Mouse (Mus musculus) kidney, embryonic 15.5 days (tissue): ENCODE data around the gene Adgrg2. TPM values are rescaled to one million over a fixed set of nuclear protein-coding genes. Genes with fewer than 3 reads are reported as not detected.

Experiments used
- ATAC-seq: fragments of 200-750 bp; cut with Nextera tagmentation; replicated peaks from 2 replicates; pipeline ENCODE4 v1.8.0; 2017; ENCODE audit warnings: moderate TSS enrichment; ENCODE audit not compliant: low FRiP score
- H3K27ac ChIP-seq: fragments of 300-500 bp; sonication (generic); 2 replicates; pipeline ENCODE4 v1.5.1; 2015; ENCODE audit warnings: mild to moderate bottlenecking, inconsistent platforms
- H3K27me3 ChIP-seq: fragments of 300-500 bp; sonication (generic); 2 replicates; pipeline ENCODE4 v1.6.1; 2015; ENCODE audit warnings: inconsistent platforms
- H3K36me3 ChIP-seq: fragments of 300-500 bp; sonication (generic); 2 replicates; pipeline ENCODE4 v1.6.1; 2015; ENCODE audit warnings: inconsistent platforms
- H3K4me1 ChIP-seq: fragments of 300-500 bp; sonication (generic); 2 replicates; pipeline ENCODE4 v1.6.1; 2015; ENCODE audit warnings: inconsistent platforms
- H3K4me2 ChIP-seq: fragments of 300-500 bp; sonication (generic); 2 replicates; pipeline ENCODE4 v1.6.1; 2015; ENCODE audit warnings: moderate library complexity, mild to moderate bottlenecking, inconsistent platforms
- H3K4me3 ChIP-seq: fragments of 300-500 bp; sonication (generic); replicated peaks from 2 replicates; pipeline ENCODE4 v1.5.1; 2015; ENCODE audit warnings: mild to moderate bottlenecking, inconsistent platforms
- H3K9ac ChIP-seq: fragments of 300-500 bp; sonication (generic); 2 replicates; pipeline ENCODE4 v1.6.1; 2015; ENCODE audit warnings: mild to moderate bottlenecking, inconsistent platforms
- H3K9me3 ChIP-seq: fragments of 300-500 bp; sonication (generic); replicated peaks from 2 replicates; pipeline ENCODE4 v1.6.1; 2016; ENCODE audit warnings: inconsistent platforms
- WGBS: fragments of 180-500 bp; shearing (Covaris S2); methylation state at CpG from one replicate; pipeline ENCODE4 v1.1.7; 2015; ENCODE audit warnings: mixed read lengths; 5-methylcytosine and 5-hydroxymethylcytosine counted together
- polyA plus RNA-seq: library from polyadenylated mRNA; unstranded; fragments of >200 nt; fragmentation: Nextera tagmentation; extraction: Ambion mirVana; gene quantifications from 2 replicates; pipeline ENCODE4 v1.2.1, GENCODE M21; 2015

The Adgrg2 gene
- polyA plus RNA-seq, 1 experiment from 2014 or later, result 1.9 TPM

DNA sequence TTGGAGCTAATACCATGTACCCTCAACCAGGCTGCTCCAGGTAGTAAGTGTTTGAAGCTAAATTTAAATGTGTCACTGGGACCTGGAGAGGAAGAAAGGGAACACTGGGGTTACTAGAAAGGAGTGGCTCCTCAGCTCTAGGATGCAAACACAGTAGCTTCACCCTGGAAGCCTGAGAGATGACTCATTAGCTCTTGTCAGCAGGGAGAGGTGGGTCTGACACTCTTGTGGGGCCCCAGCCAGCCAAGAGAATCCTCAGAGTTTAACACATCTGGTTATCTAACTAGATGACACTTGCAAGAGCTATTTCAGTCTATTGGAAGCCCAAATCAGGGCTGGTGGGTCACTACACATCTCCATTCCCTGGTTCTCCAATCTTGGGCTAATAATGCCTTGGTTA lies 50.8 kb downstream of the Adgrg2 start:
- no peak for ATAC-seq
- H3K4me1 ChIP-seq, result no peaks in the 10 kb centered on the region

DNA sequence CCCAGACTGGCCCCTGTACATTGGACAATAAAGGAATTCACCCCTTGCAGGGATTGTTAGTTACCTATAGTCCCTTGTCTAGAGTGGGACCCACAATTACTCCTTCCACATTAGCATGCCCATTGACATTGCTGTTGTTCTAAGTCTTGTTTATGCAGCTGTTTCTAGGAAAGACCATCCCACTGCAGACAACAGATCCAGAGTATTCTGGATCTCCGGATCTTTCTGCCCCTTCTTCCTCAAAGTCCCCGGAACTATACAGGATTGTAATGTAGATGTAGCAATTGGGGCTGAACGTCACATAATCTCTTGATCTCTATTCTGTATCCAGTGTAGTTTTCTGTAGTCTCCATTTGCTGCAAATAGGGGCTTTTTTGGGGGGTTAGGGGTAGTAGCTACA lies 57.9 kb downstream of the Adgrg2 start:
- Histone ChIP-seq H3K4me1 (no peaks in the 10 kb centered on the region), H3K4me2 (no peak overlapping the region), H3K4me3 (no peak overlapping the region), H3K27ac (no peak overlapping the region), H3K9ac (no peak overlapping the region), H3K36me3 (no peaks in the 10 kb centered on the region), H3K9me3 (no peaks in the 10 kb centered on the region), H3K27me3 (peaks cover 36% of the 10 kb centered on the region)
- 82% methylated on average over 3 of the region's 3 CpGs for WGBS
- ATAC-seq, result no peak

More for the DNA sequence above, 50.8 kb downstream of the Adgrg2 start:
- peaks cover 43% of the 10 kb centered on the region for H3K27me3 ChIP-seq
- no peaks in the 10 kb centered on the region for H3K9me3 ChIP-seq
- no peaks in the 10 kb centered on the region for H3K36me3 ChIP-seq
- no peak overlapping the region for H3K4me3 ChIP-seq
- no peak overlapping the region for H3K4me2 ChIP-seq
- no peak overlapping the region for H3K9ac ChIP-seq
- no peak overlapping the region for H3K27ac ChIP-seq

DNA sequence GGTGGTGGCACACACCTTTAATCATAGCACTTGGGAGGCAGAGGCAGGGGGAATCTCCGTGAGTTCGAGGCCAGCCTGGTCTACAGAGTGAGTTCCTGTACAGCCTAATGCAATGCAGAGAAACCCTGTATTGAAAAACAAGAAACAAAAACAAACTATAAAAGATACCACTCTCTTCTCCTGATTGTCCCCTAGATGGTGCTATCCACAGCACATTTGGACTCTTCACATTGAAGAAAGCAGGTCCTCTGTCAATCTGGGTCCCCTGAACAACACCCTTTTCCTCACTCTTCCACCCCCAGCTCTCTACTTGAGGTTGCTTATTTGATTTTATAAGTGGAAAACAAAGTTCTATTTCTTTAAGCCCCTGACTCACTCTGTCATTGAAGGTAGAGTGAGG lies 58.9 kb downstream of the Adgrg2 start:
- Histone ChIP-seq H3K4me1 (no peaks in the 10 kb centered on the region), H3K27ac (no peak overlapping the region), H3K9me3 (no peaks in the 10 kb centered on the region), H3K27me3 (peaks cover 40% of the 10 kb centered on the region), H3K36me3 (no peaks in the 10 kb centered on the region), H3K4me2 (no peak overlapping the region), H3K9ac (no peak overlapping the region), H3K4me3 (no peak overlapping the region)
- 79% methylated on average over 2 of the region's 2 CpGs for WGBS
- no peak for ATAC-seq

DNA sequence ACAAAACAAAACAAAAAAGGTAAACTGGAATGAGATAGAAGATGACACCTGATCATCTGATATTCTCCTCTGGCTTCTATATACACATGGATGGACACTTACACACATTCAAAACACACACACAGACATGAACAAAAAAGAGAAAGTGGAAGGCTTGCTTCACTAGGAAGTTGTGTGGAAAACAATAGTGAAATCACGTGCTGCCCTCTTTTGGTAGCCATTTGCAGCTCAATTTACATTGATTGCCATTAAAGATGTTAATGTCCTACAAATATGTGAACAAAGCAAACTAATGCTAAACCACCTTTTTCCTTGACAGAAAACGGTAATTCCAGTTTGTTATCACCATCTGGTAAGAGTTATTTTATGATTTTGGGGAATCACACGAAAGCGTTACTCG lies 65.2 kb downstream of the Adgrg2 start:
- ATAC-seq, result no peak
- Histone ChIP-seq H3K27ac (no peak overlapping the region), H3K4me2 (no peak overlapping the region), H3K9ac (no peak overlapping the region), H3K27me3 (peaks cover 37% of the 10 kb centered on the region), H3K4me1 (no peaks in the 10 kb centered on the region), H3K4me3 (no peak overlapping the region), H3K36me3 (no peaks in the 10 kb centered on the region), H3K9me3 (no peaks in the 10 kb centered on the region)
- 73% methylated on average over 5 of the region's 5 CpGs for WGBS

DNA sequence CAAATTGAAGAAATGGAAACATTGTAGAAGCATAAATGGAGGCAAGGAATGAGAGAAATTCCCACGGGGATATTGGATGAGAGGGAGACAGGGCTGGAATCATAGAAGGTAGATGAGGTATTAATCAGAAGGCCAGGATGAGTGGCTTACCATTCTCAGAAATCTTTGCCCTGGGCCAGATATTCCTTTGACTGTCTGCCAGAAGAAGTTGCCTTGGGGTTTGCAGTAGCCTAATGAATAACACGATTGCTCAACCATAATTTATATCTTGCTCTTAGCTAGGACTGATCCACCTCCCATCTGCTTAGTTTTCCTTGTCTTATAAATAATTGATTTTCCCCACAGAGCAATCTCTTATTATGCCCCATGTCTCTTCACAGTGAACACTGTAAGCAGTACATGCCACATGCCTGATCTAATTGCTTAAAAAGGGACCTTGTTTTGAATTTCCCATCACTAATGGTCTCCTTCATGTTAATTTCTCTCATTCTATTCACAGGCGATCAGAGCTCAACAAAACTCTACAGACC lies 80.8 kb downstream of the Adgrg2 start:
- no peak for ATAC-seq
- no peak overlapping the region for H3K4me3 ChIP-seq
- 83% methylated on average over 3 of the region's 3 CpGs for WGBS
- H3K4me1 ChIP-seq, result no peaks in the 10 kb centered on the region
- H3K27me3 ChIP-seq, result peaks cover 16% of the 10 kb centered on the region
- H3K27ac ChIP-seq, result no peak overlapping the region
- no peak overlapping the region for H3K9ac ChIP-seq
- no peaks in the 10 kb centered on the region for H3K9me3 ChIP-seq
- no peak overlapping the region for H3K4me2 ChIP-seq
- no peaks in the 10 kb centered on the region for H3K36me3 ChIP-seq

DNA sequence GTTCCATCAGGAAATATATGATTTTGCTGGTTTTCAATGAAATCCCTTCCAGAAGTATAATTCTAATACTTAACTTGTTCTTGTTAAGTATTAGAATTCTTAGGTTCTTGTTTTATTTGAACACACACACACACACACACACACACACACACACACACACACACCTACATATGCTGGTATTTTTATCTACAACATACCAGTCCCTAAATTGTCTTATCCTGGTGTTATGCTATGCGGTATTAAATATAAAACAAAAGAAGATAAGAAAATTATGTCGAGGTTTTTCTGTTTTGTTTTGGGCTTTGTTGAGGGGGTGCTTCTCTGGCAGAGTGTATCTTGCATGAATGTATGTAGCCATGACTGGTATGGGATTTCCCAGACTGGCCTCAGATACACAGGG lies 99.3 kb downstream of the Adgrg2 start:
- Histone ChIP-seq H3K36me3 (no peaks in the 10 kb centered on the region), H3K9ac (no peak overlapping the region), H3K9me3 (no peaks in the 10 kb centered on the region), H3K4me3 (no peak overlapping the region), H3K4me1 (no peaks in the 10 kb centered on the region), H3K27me3 (peaks cover 62% of the 10 kb centered on the region), H3K27ac (no peak overlapping the region), H3K4me2 (no peak overlapping the region)
- no peak for ATAC-seq
- 76% methylated on average over 2 of the region's 2 CpGs for WGBS

DNA sequence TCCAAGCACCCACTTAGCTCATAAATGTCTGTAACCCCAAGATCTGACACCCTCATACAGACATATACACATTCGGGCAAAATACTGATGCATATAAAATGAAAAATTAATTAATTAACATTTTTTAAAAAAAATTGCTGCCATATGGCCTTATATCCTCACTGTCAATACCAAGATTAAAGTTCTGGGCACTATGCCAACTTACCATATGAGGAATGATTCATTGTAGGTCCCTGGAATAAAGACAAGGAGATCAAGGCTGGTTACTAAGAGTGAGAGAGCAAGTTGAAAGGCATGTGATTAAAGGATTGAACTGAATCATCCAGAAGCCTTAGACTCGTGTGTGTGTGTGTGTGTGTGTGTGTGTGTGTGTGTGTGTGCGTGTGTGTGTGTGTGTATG lies 103.8 kb downstream of the Adgrg2 start:
- Histone ChIP-seq H3K9me3 (no peaks in the 10 kb centered on the region), H3K4me2 (no peak overlapping the region), H3K27me3 (peaks cover 52% of the 10 kb centered on the region), H3K4me3 (no peak overlapping the region), H3K27ac (no peak overlapping the region), H3K36me3 (no peaks in the 10 kb centered on the region), H3K9ac (no peak overlapping the region), H3K4me1 (no peaks in the 10 kb centered on the region)
- no peak for ATAC-seq
- WGBS, result 60% methylated on average over 3 of the region's 3 CpGs

DNA sequence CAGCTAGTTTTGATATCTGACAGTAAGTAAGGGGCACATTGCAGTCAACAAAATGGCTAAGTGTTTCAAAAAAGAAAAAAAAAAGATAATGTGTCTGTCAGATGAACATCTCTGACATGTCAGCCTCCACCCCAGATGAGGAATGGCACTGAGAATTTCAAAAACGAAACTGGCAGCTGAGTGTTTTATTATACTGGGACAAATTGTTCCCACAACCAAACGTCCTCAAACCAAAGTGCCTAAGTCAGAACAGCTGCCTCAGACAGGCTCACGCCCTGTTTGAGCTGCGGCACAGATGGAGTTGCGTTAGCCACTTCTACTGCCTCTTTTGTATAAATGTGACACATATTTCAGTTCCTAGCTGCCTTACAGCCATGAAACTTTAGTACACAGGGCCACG lies 104.4 kb downstream of the Adgrg2 start:
- Histone ChIP-seq H3K36me3 (no peaks in the 10 kb centered on the region), H3K4me1 (no peaks in the 10 kb centered on the region), H3K27ac (no peak overlapping the region), H3K4me2 (no peak overlapping the region), H3K9ac (no peak overlapping the region), H3K4me3 (no peak overlapping the region), H3K9me3 (no peaks in the 10 kb centered on the region), H3K27me3 (peaks cover 50% of the 10 kb centered on the region)
- 67% methylated on average over 6 of the region's 6 CpGs for WGBS
- no peak for ATAC-seq

DNA sequence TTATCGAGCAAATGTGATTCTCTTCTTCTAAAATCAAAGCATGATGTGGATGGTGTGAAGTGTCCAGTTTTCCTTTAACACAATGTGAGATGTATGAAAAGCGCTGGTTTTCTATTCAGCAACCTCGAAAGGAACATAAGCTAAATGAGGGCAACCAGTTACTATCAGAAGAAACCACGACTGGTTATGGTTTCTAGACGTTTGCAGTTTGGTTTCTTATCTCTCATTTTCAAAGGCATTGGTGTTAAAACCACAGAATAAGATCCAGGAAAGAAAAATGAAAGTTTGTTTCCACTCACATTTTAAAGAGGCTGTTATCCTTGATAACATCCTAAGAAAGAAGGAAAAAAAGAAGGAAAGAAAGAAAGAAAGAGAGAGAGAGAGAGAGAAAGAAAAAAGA lies 106.0 kb downstream of the Adgrg2 start:
- Histone ChIP-seq H3K27me3 (peaks cover 42% of the 10 kb centered on the region), H3K4me1 (no peaks in the 10 kb centered on the region), H3K9ac (no peak overlapping the region), H3K4me3 (no peak overlapping the region), H3K4me2 (no peak overlapping the region), H3K36me3 (no peaks in the 10 kb centered on the region), H3K9me3 (no peaks in the 10 kb centered on the region), H3K27ac (no peak overlapping the region)
- 81% methylated on average over 5 of the region's 5 CpGs for WGBS
- ATAC-seq, result no peak

DNA sequence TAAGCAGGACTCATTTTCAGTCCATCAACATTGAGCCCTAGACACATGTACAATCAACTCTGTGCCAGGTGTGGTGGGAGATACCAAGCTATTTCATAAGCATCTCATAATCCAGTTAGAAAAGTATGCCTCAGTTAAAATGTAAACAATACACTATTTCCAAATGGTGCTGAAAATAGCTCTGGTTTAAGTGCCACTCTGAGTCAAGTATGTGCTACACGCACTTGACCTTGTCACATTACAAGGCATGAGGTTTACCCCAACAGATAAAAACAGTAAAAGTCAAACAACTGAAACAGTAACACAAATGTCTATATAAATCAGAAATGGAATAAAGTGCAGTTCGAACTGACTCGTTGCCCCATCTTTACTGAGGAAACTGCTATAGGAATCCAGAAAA lies 110.6 kb downstream of the Adgrg2 start:
- H3K36me3 ChIP-seq, result no peaks in the 10 kb centered on the region
- peaks cover 38% of the 10 kb centered on the region for H3K27me3 ChIP-seq
- no peak for ATAC-seq
- no peaks in the 10 kb centered on the region for H3K9me3 ChIP-seq
- no peak overlapping the region for H3K4me2 ChIP-seq
- no peak overlapping the region for H3K27ac ChIP-seq
- no peak overlapping the region for H3K4me3 ChIP-seq
- WGBS, result 95% methylated on average over 3 of the region's 3 CpGs
- 0 out of 2 replicates have a peak, but pooled peaks cover 3% of the 10 kb centered on the region for H3K4me1 ChIP-seq
- H3K9ac ChIP-seq, result no peak overlapping the region

DNA sequence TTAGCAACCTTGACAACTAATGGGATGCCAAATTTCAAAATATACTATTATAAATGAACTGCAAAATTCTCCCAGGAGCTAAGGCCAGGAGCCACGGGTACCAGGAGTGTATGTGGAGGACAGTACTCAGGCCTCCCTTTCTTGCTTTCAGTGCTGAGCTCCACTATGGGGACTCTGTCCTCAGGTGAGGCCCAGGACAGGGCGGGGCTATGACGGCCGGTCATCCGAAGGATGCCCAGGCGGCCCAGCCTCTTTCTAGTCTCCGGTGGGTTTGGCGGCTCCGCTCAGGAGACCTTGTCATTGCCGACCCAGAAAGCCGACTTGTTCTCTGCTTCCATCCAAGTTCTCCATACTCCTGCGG lies 111.2 kb downstream of the Adgrg2 start:
- peak; percentile 87 for ATAC-seq
- Histone ChIP-seq H3K9ac (peak overlapping the region; percentile 44), H3K27me3 (peaks cover 34% of the 10 kb centered on the region), H3K9me3 (no peaks in the 10 kb centered on the region), H3K4me2 (peak overlapping the region; percentile 63), H3K36me3 (no peaks in the 10 kb centered on the region), H3K27ac (peak overlapping the region; percentile 94; the same call in 1 of the 2 replicates), H3K4me3 (peak overlapping the region; percentile 62), H3K4me1 (0 out of 2 replicates have a peak, but pooled peaks cover 3% of the 10 kb centered on the region)
- WGBS, result 19% methylated on average over 12 of the region's 12 CpGs

DNA sequence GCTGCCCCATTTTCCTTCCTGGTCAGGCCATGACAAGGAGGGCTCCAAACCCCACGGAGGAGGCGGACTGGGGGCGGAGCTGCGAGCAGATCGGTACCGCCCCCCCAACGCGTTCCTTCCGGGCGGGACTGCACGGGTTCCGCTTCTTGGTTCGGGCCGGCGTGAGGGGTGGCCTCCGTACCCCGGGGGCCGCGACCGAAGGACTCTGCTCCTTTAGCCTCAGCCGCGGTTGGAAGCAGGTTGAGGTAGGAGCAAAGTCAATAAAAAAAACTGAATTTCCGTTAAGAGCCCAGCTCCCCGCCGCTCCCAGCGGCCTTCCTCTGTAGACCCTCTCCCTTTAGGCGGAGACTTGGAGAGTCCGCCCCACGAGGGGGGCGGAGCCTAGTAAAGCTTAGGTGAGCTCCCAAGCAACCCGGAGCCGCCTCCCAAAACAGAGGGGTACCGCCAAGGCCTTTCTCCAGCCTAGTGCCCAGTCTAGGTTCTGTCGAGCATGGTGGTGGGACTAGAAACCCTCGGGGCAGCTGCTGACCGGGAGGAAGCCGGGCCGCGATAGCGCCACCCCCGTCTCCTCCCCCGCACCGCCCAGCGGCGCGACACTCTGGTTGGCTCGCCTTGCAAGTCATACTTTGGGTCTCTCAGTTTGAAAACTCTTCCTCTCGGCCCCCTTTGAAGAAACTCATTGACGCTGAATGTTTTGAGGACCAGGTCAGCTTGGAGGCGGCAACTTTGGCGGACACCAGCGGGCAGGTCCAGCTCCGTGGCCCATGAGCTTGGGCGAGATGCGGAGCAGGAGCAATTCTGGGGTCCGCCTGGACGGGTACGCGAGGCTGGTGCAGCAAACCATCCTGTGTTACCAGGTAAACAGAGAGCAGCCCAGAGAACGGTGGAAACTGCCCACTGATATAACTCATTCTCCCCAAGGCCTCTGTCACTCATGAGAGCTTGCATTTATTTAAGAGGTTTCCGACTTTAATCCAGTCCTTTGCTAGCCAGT lies 111.9 kb downstream of the Adgrg2 start, which contains the start of gene Phka2:
TSS of gene Phka2 (plus strand) at position 119 of the 994 bp plus-strand sequence.
- Histone ChIP-seq H3K4me2 (peak within 1 kb of the TSS; percentile 63), H3K9ac (peak within 1 kb of the TSS; percentile 44), H3K27me3 (peaks cover 37% of the 10 kb centered on the region), H3K9me3 (no peaks in the 10 kb centered on the region), H3K27ac (peak within 1 kb of the TSS; percentile 94), H3K36me3 (no peaks in the 10 kb centered on the region), H3K4me1 (0 out of 2 replicates have a peak, but pooled peaks cover 3% of the 10 kb centered on the region), H3K4me3 (peak within 1 kb of the TSS; percentile 62)
- ATAC-seq, result peak; percentile 99
- WGBS, result 21% methylated on average over 59 of the region's 61 CpGs
